Mouse (Mus musculus): ENCODE data around the gene Nudt8.

- TF ChIP-seq CTCF (IDR thresholded peaks at IDR 0.05; ENCODE audit: low read depth, low read length) (no peak), POLR2A (IDR thresholded peaks at IDR 0.05; ENCODE audit: extremely low read depth, insufficient read depth, low read length) (no peak)
Observed at GRCm38 (mm10) chr19:4046866-4047254, 46.5 kb downstream of the Nudt8 start.
